ENCODE assay signal across 15 mouse cellular contexts in the genomic region with DNA sequence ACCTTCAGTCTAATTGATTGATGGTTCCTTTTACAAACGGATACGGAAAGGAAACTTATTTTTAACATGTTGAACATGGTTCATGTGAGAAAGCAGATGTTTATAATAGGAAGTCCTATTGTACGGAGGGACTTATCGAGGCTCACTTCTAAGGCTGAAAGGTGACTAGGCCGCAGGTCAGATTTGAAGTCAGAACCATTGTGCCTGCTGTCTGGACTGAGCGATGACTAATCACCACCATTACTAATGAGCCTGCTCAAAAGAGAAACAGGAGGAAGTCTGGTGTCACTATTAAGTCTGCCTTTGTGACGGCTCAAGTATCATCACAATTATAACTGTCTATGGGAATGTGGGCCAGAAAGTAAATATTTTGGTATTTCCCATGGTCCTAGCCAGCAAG.
DNase-seq lines count a peak whose midpoint lies in the region; ATAC-seq and TF ChIP-seq lines count a peak whose summit lies in the region.
"Had no signal": no experiment of that assay in that cellular context is flagged by ENCODE, and none has a peak within 500 bp of the region (broad histone marks: within the 10 kb centered on the region; RNA-seq: fewer than 3 reads in every experiment).

No protein-coding gene starts in this region.

- H3K4me3 ChIP-seq in heart, embryonic 10.5 days = no peak overlapping the region
- no peak overlapping the region for H3K4me3 ChIP-seq in lung, embryonic 14.5 days (ENCODE audit: low read depth, low read length)
- no peak overlapping the region for H3K4me3 ChIP-seq in kidney, embryonic 16.5 days (ENCODE audit: low read length)
- H3K4me3 ChIP-seq: heart, embryonic 15.5 days; limb, embryonic 15.5 days; midbrain, embryonic 15.5 days had no signal

- TF ChIP-seq CTCF in lung, embryonic 14.5 days (IDR thresholded peaks at IDR 0.05; ENCODE audit: low read depth) = no peak

- H3K4me2 ChIP-seq in lung, embryonic 14.5 days = no peak overlapping the region
- no peak overlapping the region for H3K4me2 ChIP-seq in kidney, embryonic 16.5 days (replicated peaks; ENCODE audit: low read depth, low read length)
- H3K4me2 ChIP-seq: heart, embryonic 15.5 days; hindbrain, embryonic 14.5 days; limb, embryonic 15.5 days; midbrain, embryonic 15.5 days had no signal

- no peak overlapping the region for H3K9ac ChIP-seq in lung, embryonic 14.5 days
- no peak overlapping the region for H3K9ac ChIP-seq in kidney, embryonic 16.5 days (replicated peaks; ENCODE audit: low read length)
- H3K9ac ChIP-seq: heart, embryonic 15.5 days; hindbrain, embryonic 14.5 days; limb, embryonic 15.5 days; midbrain, embryonic 15.5 days had no signal

- no peaks in the 10 kb centered on the region for H3K27me3 ChIP-seq in heart, embryonic 10.5 days (ENCODE audit: insufficient read depth, poor library complexity, severe bottlenecking)
- no peaks in the 10 kb centered on the region for H3K27me3 ChIP-seq in lung, embryonic 14.5 days (ENCODE audit: insufficient read depth, low read length)
- no peaks in the 10 kb centered on the region for H3K27me3 ChIP-seq in kidney, embryonic 16.5 days (ENCODE audit: insufficient read depth, low read length)
- H3K27me3 ChIP-seq: heart, embryonic 15.5 days; limb, embryonic 15.5 days; midbrain, embryonic 15.5 days had no signal

- H3K9me3 ChIP-seq in heart, embryonic 10.5 days = no peaks in the 10 kb centered on the region
- no peaks in the 10 kb centered on the region for H3K9me3 ChIP-seq in lung, embryonic 14.5 days (ENCODE audit: low read depth, low read length)
- H3K9me3 ChIP-seq in kidney, embryonic 16.5 days (ENCODE audit: low read length) = no peaks in the 10 kb centered on the region
- H3K9me3 ChIP-seq: heart, embryonic 15.5 days; limb, embryonic 15.5 days; midbrain, embryonic 15.5 days had no signal

- DNase-seq in heart, adult 8-10 months (ENCODE audit: low spot score) = peak; percentile 75
- no peak for DNase-seq in heart, embryonic 10.5 days (ENCODE audit: low spot score)
- peak; percentile 51 for DNase-seq in lung, embryonic 14.5 days
- DNase-seq in lung, postnatal 14 days = no peak
- peak; percentile 15 to 31 for DNase-seq in kidney, postnatal 36 days
- no peak for DNase-seq in left cerebral cortex, adult 9 months (ENCODE audit: low spot score in 2 of 2)
- DNase-seq: adrenal gland, postnatal 25 days; cerebellum, adult 8-10 months; gastrocnemius, postnatal 10 days had no signal

- ATAC-seq in lung, embryonic 14.5 days (ENCODE audit: insufficient read depth) = peak; percentile 49; the same call in 1 of the 2 replicates
- peak; percentile 54; the same call in 1 of the 2 replicates for ATAC-seq in kidney, embryonic 16.5 days (ENCODE audit: low FRiP score, low TSS enrichment)
- ATAC-seq: intestine, embryonic 16.5 days; midbrain, embryonic 15.5 days had no signal

- no peaks in the 10 kb centered on the region for H3K36me3 ChIP-seq in heart, embryonic 10.5 days
- no peaks in the 10 kb centered on the region for H3K36me3 ChIP-seq in lung, embryonic 14.5 days (ENCODE audit: insufficient read depth)
- no peaks in the 10 kb centered on the region for H3K36me3 ChIP-seq in kidney, embryonic 16.5 days (ENCODE audit: insufficient read depth, low read length)
- H3K36me3 ChIP-seq: heart, embryonic 15.5 days; limb, embryonic 15.5 days; midbrain, embryonic 15.5 days had no signal

- no peaks in the 10 kb centered on the region; the same call in 1 of the 2 replicates for H3K4me1 ChIP-seq in heart, embryonic 10.5 days
- H3K4me1 ChIP-seq in lung, embryonic 14.5 days (ENCODE audit: insufficient read depth) = no peaks in the 10 kb centered on the region
- no peaks in the 10 kb centered on the region for H3K4me1 ChIP-seq in kidney, embryonic 16.5 days (ENCODE audit: insufficient read depth, low read length)
- H3K4me1 ChIP-seq: heart, embryonic 15.5 days; limb, embryonic 15.5 days; midbrain, embryonic 15.5 days had no signal

- 68% methylated on average over 7 of the region's 7 CpGs for WGBS in heart, embryonic 10.5 days
- 50% methylated on average over 7 of the region's 7 CpGs for WGBS in lung, embryonic 14.5 days
- 48% methylated on average over 7 of the region's 7 CpGs for WGBS in kidney, embryonic 16.5 days

- H3K27ac ChIP-seq in heart, embryonic 10.5 days = no peak overlapping the region
- no peak overlapping the region for H3K27ac ChIP-seq in lung, embryonic 14.5 days (ENCODE audit: low read depth)
- no peak overlapping the region for H3K27ac ChIP-seq in kidney, embryonic 16.5 days (ENCODE audit: low read length)
- H3K27ac ChIP-seq: heart, embryonic 15.5 days; hindbrain, embryonic 14.5 days; limb, embryonic 15.5 days; midbrain, embryonic 15.5 days had no signal

Comparison
In these comparisons a context has a peak if more than half of its experiments do, and no peak if none do; other contexts are left out.
1. DNase-seq: peak in heart, adult 8-10 months (single experiment), lung, embryonic 14.5 days (single experiment) and kidney, postnatal 36 days (2 of 2); none in heart, embryonic 10.5 days (single experiment), lung, postnatal 14 days (single experiment) and left cerebral cortex, adult 9 months (0 of 2).